Mouse (Mus musculus) c-Kit-positive CD71-negative TER-119-negative erythroid progenitor cells, embryonic 14.5 days (primary cell): ENCODE results near the gene Cemip2.

Experiments
- DNase-seq: peaks from one replicate; pipeline ENCODE4 v3.0.0-alpha.2; 2013; ENCODE audit warnings: low read depth

The Cemip2 gene

GRCm38 (mm10) chr19:21778147-21778917 lies at the start of gene Cemip2:
Gene Cemip2 (plus strand): TSS chr19:21778342.
- DNase-seq = peak; percentile 81

GRCm38 (mm10) chr19:21728342-21728741 lies 49.8 kb upstream of the Cemip2 start:
- DNase-seq = no peak

- no peak for DNase-seq
Observed at GRCm38 (mm10) chr19:21731887-21732286, 46.3 kb upstream of the Cemip2 start.

GRCm38 (mm10) chr19:21733176-21733575 lies 45.0 kb upstream of the Cemip2 start:
- no peak for DNase-seq

GRCm38 (mm10) chr19:21734112-21734511 lies 44.0 kb upstream of the Cemip2 start:
- DNase-seq = no peak

GRCm38 (mm10) chr19:21737446-21737845 lies 40.7 kb upstream of the Cemip2 start:
- peak; percentile 62 for DNase-seq

GRCm38 (mm10) chr19:21737881-21738590 lies 40.1 kb upstream of the Cemip2 start:
- DNase-seq = no peak

- no peak for DNase-seq
Observed at GRCm38 (mm10) chr19:21738591-21739280, 39.4 kb upstream of the Cemip2 start.

GRCm38 (mm10) chr19:21742138-21742537 lies 36.0 kb upstream of the Cemip2 start:
- no peak for DNase-seq

GRCm38 (mm10) chr19:21745586-21745985 lies 32.6 kb upstream of the Cemip2 start:
- DNase-seq = no peak

GRCm38 (mm10) chr19:21747356-21747755 lies 30.8 kb upstream of the Cemip2 start:
- DNase-seq = peak; percentile 53

- DNase-seq = no peak
Observed at GRCm38 (mm10) chr19:21750154-21750553, 28.0 kb upstream of the Cemip2 start.

GRCm38 (mm10) chr19:21761676-21762075 lies 16.5 kb upstream of the Cemip2 start:
- no peak for DNase-seq

- no peak for DNase-seq
Observed at GRCm38 (mm10) chr19:21764013-21764412, 14.1 kb upstream of the Cemip2 start.

GRCm38 (mm10) chr19:21764738-21765137 lies 13.4 kb upstream of the Cemip2 start:
- no peak for DNase-seq

- DNase-seq = no peak
Observed at GRCm38 (mm10) chr19:21767500-21768045, 10.6 kb upstream of the Cemip2 start.

- no peak for DNase-seq
Observed at GRCm38 (mm10) chr19:21769796-21770195, 8.3 kb upstream of the Cemip2 start.

GRCm38 (mm10) chr19:21771586-21771985 lies 6.6 kb upstream of the Cemip2 start:
- DNase-seq = no peak

- DNase-seq = no peak
Observed at GRCm38 (mm10) chr19:21773621-21774020, 4.5 kb upstream of the Cemip2 start.

GRCm38 (mm10) chr19:21775629-21776028 lies 2.5 kb upstream of the Cemip2 start:
- DNase-seq = no peak

- no peak for DNase-seq
Observed at GRCm38 (mm10) chr19:21776671-21777070, 1.5 kb upstream of the Cemip2 start.

GRCm38 (mm10) chr19:21777171-21777731 lies 891 bp upstream of the Cemip2 start:
- peak; percentile 29 for DNase-seq
